In the genomic region with DNA sequence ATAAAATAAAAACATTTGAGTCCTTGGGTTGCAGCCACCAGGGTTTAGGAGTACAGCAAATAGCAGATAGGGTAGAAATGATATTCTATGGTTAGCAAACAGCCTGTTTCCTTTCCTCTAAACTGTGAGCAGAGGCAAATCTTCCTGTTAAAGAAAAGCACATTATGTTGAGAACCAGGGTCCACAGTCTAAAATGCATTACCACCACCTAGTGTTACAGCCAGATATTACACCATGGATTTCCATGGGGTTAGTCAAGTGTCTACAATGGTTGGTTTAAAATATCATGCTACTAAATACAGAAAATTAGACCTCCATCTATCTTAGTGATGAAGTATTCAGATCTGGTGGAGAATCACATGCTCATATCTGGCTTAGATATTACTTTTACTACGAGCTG, we compare ENCODE assay signal across 7 mouse cellular contexts. TPM values are rescaled to one million over a fixed set of nuclear protein-coding genes. Genes with fewer than 3 reads are reported as not detected.
DNase-seq lines count a peak whose midpoint lies in the region; ATAC-seq and TF ChIP-seq lines count a peak whose summit lies in the region.

No protein-coding gene starts in this region.

- no peak overlapping the region for H3K4me2 ChIP-seq in neural tube, embryonic 12.5 days (replicated peaks)
- no peak overlapping the region for H3K4me2 ChIP-seq in hindbrain, embryonic 15.5 days
- H3K4me2 ChIP-seq in liver, embryonic 11.5 days, result no peak overlapping the region

- CTCF ChIA-PET in Patski (lab: Charles Lee), result interaction anchor here (0.8 to 2.2 kb wide), 4 partner anchors 14 to 82 kb away, joined by 3 to 5 read pairs (median 4); no protein-coding TSS in a partner anchor

- no peaks in the 10 kb centered on the region for H3K4me1 ChIP-seq in neural tube, embryonic 12.5 days
- no peaks in the 10 kb centered on the region for H3K4me1 ChIP-seq in hindbrain, embryonic 15.5 days (replicated peaks)
- H3K4me1 ChIP-seq in liver, embryonic 11.5 days (replicated peaks; ENCODE audit: control insufficient read depth, insufficient read depth, low read length), result no peaks in the 10 kb centered on the region

- H3K36me3 ChIP-seq in neural tube, embryonic 12.5 days, result peaks cover 5% of the 10 kb centered on the region
- H3K36me3 ChIP-seq in hindbrain, embryonic 15.5 days, result peaks cover 5% of the 10 kb centered on the region; the same call in 1 of the 2 replicates
- no peaks in the 10 kb centered on the region; the same call in none of the 2 replicates for H3K36me3 ChIP-seq in liver, embryonic 11.5 days (ENCODE audit: control insufficient read depth, insufficient read depth, low read length)

- in situ Hi-C loops in Patski (cut with MboI; ENCODE audit: low pct_unique_long_range_greater_than_20kb), result loop anchor here (10.0 kb wide), 1 partner anchor 384 kb away; no protein-coding TSS in a partner anchor

- H3K9me3 ChIP-seq in neural tube, embryonic 12.5 days, result no peaks in the 10 kb centered on the region
- no peaks in the 10 kb centered on the region for H3K9me3 ChIP-seq in hindbrain, embryonic 15.5 days
- H3K9me3 ChIP-seq in liver, embryonic 11.5 days (ENCODE audit: control insufficient read depth, low read length), result no peaks in the 10 kb centered on the region

- POLR2A ChIA-PET in Patski (lab: Charles Lee), result no interaction called here

- no peak overlapping the region for H3K4me3 ChIP-seq in neural tube, embryonic 12.5 days
- no peak overlapping the region for H3K4me3 ChIP-seq in hindbrain, embryonic 15.5 days
- no peak overlapping the region for H3K4me3 ChIP-seq in liver, embryonic 11.5 days (ENCODE audit: low read depth, low read length)

- ATAC-seq in neural tube, embryonic 12.5 days (ENCODE audit: low FRiP score, low read depth), result peak; percentile 79
- peak; percentile 74 for ATAC-seq in Patski
- ATAC-seq in hindbrain, embryonic 15.5 days (ENCODE audit: low FRiP score, low read depth), result peak; percentile 79; the same call in 1 of the 2 replicates
- peak; percentile 79 for ATAC-seq in liver, embryonic 11.5 days (replicated peaks; ENCODE audit: low FRiP score)
- peak; percentile 61; the same call in 1 of the 2 replicates for ATAC-seq in neutrophil, adult 5-6 weeks (ENCODE audit: extremely low read depth, insufficient number of reproducible peaks, low FRiP score, poor library complexity, severe bottlenecking)

- H3K27ac ChIP-seq in neural tube, embryonic 12.5 days, result no peak overlapping the region
- H3K27ac ChIP-seq in hindbrain, embryonic 15.5 days (replicated peaks), result no peak overlapping the region
- H3K27ac ChIP-seq in liver, embryonic 11.5 days (ENCODE audit: low read depth, low read length), result no peak overlapping the region

- H3K27me3 ChIP-seq in neural tube, embryonic 12.5 days (replicated peaks), result no peaks in the 10 kb centered on the region
- no peaks in the 10 kb centered on the region for H3K27me3 ChIP-seq in Patski
- H3K27me3 ChIP-seq in hindbrain, embryonic 15.5 days, result no peaks in the 10 kb centered on the region
- no peaks in the 10 kb centered on the region for H3K27me3 ChIP-seq in liver, embryonic 11.5 days (replicated peaks; ENCODE audit: control insufficient read depth, insufficient read depth, low read length)

- H3K9ac ChIP-seq in neural tube, embryonic 12.5 days, result no peak overlapping the region
- H3K9ac ChIP-seq in hindbrain, embryonic 15.5 days, result no peak overlapping the region
- H3K9ac ChIP-seq in liver, embryonic 11.5 days (ENCODE audit: low read depth, low read length), result no peak overlapping the region

- DNase-seq in neural tube, embryonic 10.5 days (ENCODE audit: extremely low spot score, low spot score), result no peak
- peak; percentile 12 for DNase-seq in Patski (ENCODE audit: low read depth, low spot score)
- peak; percentile 66 for DNase-seq in embryo, embryonic 11 days
- DNase-seq in liver, embryonic 11.5 days (ENCODE audit: low spot score), result no peak

- WGBS in neural tube, embryonic 12.5 days, result 61% methylated on average over 1 of the region's 1 CpGs
- WGBS in hindbrain, embryonic 15.5 days, result 63% methylated on average over 1 of the region's 1 CpGs
- whole genome bisulfite sequencing in liver, embryonic 11.5 days, result 33% methylated on average over 1 of the region's 1 CpGs

- TF ChIP-seq CTCF in Patski (IDR thresholded peaks at IDR 0.05), result peak; percentile 55

RNA-seq across cellular contexts. Expression of a gene that starts 30.2 kb away (rescaled TPM):
- polyA plus RNA-seq in neural tube, embryonic 12.5 days (2016; fragmentation: Nextera tagmentation; extraction: Ambion mirVana), result 44.3 and 52.9 TPM in 2 replicates
- polyA plus RNA-seq in Patski (2021), result 44.1 TPM
- 47.7 and 47.8 TPM in 2 replicates for polyA plus RNA-seq in hindbrain, embryonic 15.5 days (2015; fragmentation: Nextera tagmentation; extraction: Ambion mirVana)
- polyA plus RNA-seq in liver, embryonic 11.5 days (2014; fragmentation: Nextera tagmentation; extraction: Ambion mirVana), result 28.8 and 33.3 TPM in 2 replicates
- total RNA-seq in neutrophil, adult 5-6 weeks (2017), result 34.5 and 39.2 TPM in 2 replicates

Comparison
In these comparisons a context has a peak if more than half of its experiments do, and no peak if none do; other contexts are left out.
1. DNase-seq: peak in Patski (single experiment) and embryo, embryonic 11 days (single experiment); none in neural tube, embryonic 10.5 days (single experiment) and liver, embryonic 11.5 days (single experiment).
2. Peak in every context shown above with its lines, with median percentiles within 50 percentile points of each other: ATAC-seq.